Mouse (Mus musculus) limb, embryonic 14.5 days (tissue): ENCODE data around the gene Aldh3a2. TPM values are rescaled to one million over a fixed set of nuclear protein-coding genes. Genes with fewer than 3 reads are reported as not detected.

Source experiments
- ATAC-seq: fragments of 200-750 bp; cut with Nextera tagmentation; 2 replicates; pipeline ENCODE4 v1.8.0; 2017; ENCODE audit warnings: low read depth, moderate number of reproducible peaks, moderate TSS enrichment; ENCODE audit not compliant: low FRiP score
- DNase-seq: peaks from one replicate; pipeline ENCODE4 v3.0.0-alpha.2; 2015; ENCODE audit warnings: low spot score
- H3K27ac ChIP-seq: fragments of 300-500 bp; sonication (generic); replicated peaks from 2 replicates; pipeline ENCODE4 v1.5.1; 2014; ENCODE audit warnings: low read depth, mild to moderate bottlenecking, low read length, moderate library complexity, mixed read lengths
- H3K27me3 ChIP-seq: fragments of 300-500 bp; sonication (generic); 2 replicates; pipeline ENCODE4 v1.6.1; 2014; ENCODE audit warnings: low read length, mixed read lengths; ENCODE audit not compliant: control insufficient read depth, insufficient read depth
- H3K36me3 ChIP-seq: fragments of 300-500 bp; sonication (generic); 2 replicates; pipeline ENCODE4 v1.6.1; 2014; ENCODE audit warnings: mild to moderate bottlenecking, low read length, moderate library complexity, mixed read lengths; ENCODE audit not compliant: control insufficient read depth, insufficient read depth
- H3K4me1 ChIP-seq: fragments of 300-500 bp; sonication (generic); 2 replicates; pipeline ENCODE4 v1.6.1; 2014; ENCODE audit warnings: antibody characterized with exemption, low read length, mixed read lengths; ENCODE audit not compliant: control insufficient read depth, insufficient read depth
- H3K4me2 ChIP-seq: fragments of 300-500 bp; sonication (generic); replicated peaks from 2 replicates; pipeline ENCODE4 v1.6.1; 2014; ENCODE audit warnings: low read depth, mild to moderate bottlenecking, low read length, moderate library complexity; ENCODE audit not compliant: severe bottlenecking
- H3K4me3 ChIP-seq: fragments of 300-500 bp; sonication (generic); replicated peaks from 2 replicates; pipeline ENCODE4 v1.5.1; 2014; ENCODE audit warnings: low read length
- H3K9ac ChIP-seq: fragments of 300-500 bp; sonication (generic); 2 replicates; pipeline ENCODE4 v1.6.1; 2014; ENCODE audit warnings: mild to moderate bottlenecking, low read depth, low read length, moderate library complexity; ENCODE audit not compliant: severe bottlenecking
- H3K9me3 ChIP-seq: fragments of 300-500 bp; sonication (generic); 2 replicates; pipeline ENCODE4 v1.6.1; 2016; ENCODE audit warnings: low read length; ENCODE audit not compliant: control insufficient read depth
- POLR2A ChIP-seq: fragments of 200-500 bp; IDR thresholded peaks from 2 replicates; pipeline ENCODE4 v1.8.0; 2012; ENCODE audit warnings: inconsistent platforms, mild to moderate bottlenecking, moderate library complexity, borderline replicate concordance; ENCODE audit not compliant: insufficient read depth, insufficient read length; ENCODE audit errors: extremely low read depth
- WGBS: fragments of 180-500 bp; shearing (Covaris S2); extraction: QIAGEN DNeasy Blood & Tissue Kit; methylation state at CpG from one replicate; pipeline ENCODE4 v1.1.7; 2014; 5-methylcytosine and 5-hydroxymethylcytosine counted together
- polyA plus RNA-seq, 2 experiments: library from polyadenylated mRNA; depleted of rRNA in 1 of 2; stranded (reverse) in 1 of 2; unstranded in 1 of 2; fragments of >200 nt; fragmentation: Nextera tagmentation in 1 of 2; extraction: Ambion mirVana in 1 of 2; gene quantifications; 2 replicates each; pipeline versions ENCODE4 v1.2.1 to v1.2.3; 2012 to 2014

Gene Aldh3a2
- polyA plus RNA-seq, 2 experiments = 33.5 to 35.5 TPM

GRCm38 (mm10) chr11:61236015-61236414 lies 31.2 kb downstream of the Aldh3a2 start:
- WGBS = 85% methylated on average over 3 of the region's 3 CpGs
- no peak for DNase-seq
- no peak for ATAC-seq

GRCm38 (mm10) chr11:61234174-61234573 lies 33.1 kb downstream of the Aldh3a2 start:
- H3K9ac ChIP-seq = no peak overlapping the region
- H3K9me3 ChIP-seq = no peaks in the 10 kb centered on the region
- H3K4me2 ChIP-seq = no peak overlapping the region
- no peak for ATAC-seq
- peaks cover 13% of the 10 kb centered on the region; the same call in 1 of the 2 replicates for H3K4me1 ChIP-seq
- H3K36me3 ChIP-seq = no peaks in the 10 kb centered on the region
- 25% methylated on average over 5 of the region's 5 CpGs for WGBS
- no peak overlapping the region for H3K4me3 ChIP-seq
- H3K27me3 ChIP-seq = no peaks in the 10 kb centered on the region
- no peak overlapping the region for H3K27ac ChIP-seq
- no peak for DNase-seq
- no peak for TF ChIP-seq POLR2A

More at GRCm38 (mm10) chr11:61236015-61236414, 31.2 kb downstream of the Aldh3a2 start:
- no peak overlapping the region for H3K9ac ChIP-seq
- H3K4me3 ChIP-seq = no peak overlapping the region
- no peaks in the 10 kb centered on the region for H3K36me3 ChIP-seq
- no peaks in the 10 kb centered on the region for H3K9me3 ChIP-seq
- H3K4me1 ChIP-seq = peaks cover 12% of the 10 kb centered on the region; the same call in 1 of the 2 replicates
- no peak overlapping the region for H3K27ac ChIP-seq
- H3K27me3 ChIP-seq = no peaks in the 10 kb centered on the region
- no peak for TF ChIP-seq POLR2A
- H3K4me2 ChIP-seq = no peak overlapping the region

GRCm38 (mm10) chr11:61231329-61231728 lies 35.9 kb downstream of the Aldh3a2 start:
- 3% methylated on average over 9 of the region's 9 CpGs for WGBS
- peak; percentile 86 for DNase-seq
- Histone ChIP-seq H3K4me1 (peaks cover 13% of the 10 kb centered on the region; the same call in 1 of the 2 replicates), H3K4me2 (peak overlapping the region; percentile 25), H3K4me3 (no peak overlapping the region), H3K9me3 (no peaks in the 10 kb centered on the region), H3K27me3 (no peaks in the 10 kb centered on the region), H3K27ac (no peak overlapping the region), H3K36me3 (no peaks in the 10 kb centered on the region), H3K9ac (no peak overlapping the region)
- ATAC-seq = peak; percentile 76
- TF ChIP-seq POLR2A = no peak

- 65% methylated on average over 3 of the region's 3 CpGs for WGBS
- ATAC-seq (no peak), DNase-seq (no peak)
- no peak overlapping the region for H3K9ac ChIP-seq
- no peak for TF ChIP-seq POLR2A
- H3K4me3 ChIP-seq = no peak overlapping the region
- no peaks in the 10 kb centered on the region for H3K36me3 ChIP-seq
- no peaks in the 10 kb centered on the region for H3K9me3 ChIP-seq
- H3K27ac ChIP-seq = no peak overlapping the region
- H3K4me2 ChIP-seq = no peak overlapping the region
- H3K27me3 ChIP-seq = no peaks in the 10 kb centered on the region
- peaks cover 8% of the 10 kb centered on the region; the same call in 1 of the 2 replicates for H3K4me1 ChIP-seq
These were observed 38.9 kb downstream of the Aldh3a2 start for GRCm38 (mm10) chr11:61228406-61228805.

- Histone ChIP-seq H3K27me3 (no peaks in the 10 kb centered on the region), H3K9ac (no peak overlapping the region), H3K4me2 (no peak overlapping the region), H3K9me3 (no peaks in the 10 kb centered on the region), H3K36me3 (no peaks in the 10 kb centered on the region), H3K27ac (no peak overlapping the region), H3K4me1 (peaks cover 8% of the 10 kb centered on the region; the same call in 1 of the 2 replicates), H3K4me3 (no peak overlapping the region)
- DNase-seq (no peak), ATAC-seq (no peak)
- no peak for TF ChIP-seq POLR2A
- WGBS = 80% methylated on average over 8 of the region's 8 CpGs
These were observed 39.4 kb downstream of the Aldh3a2 start for GRCm38 (mm10) chr11:61227816-61228215.
